Mouse (Mus musculus) small intestine, adult 2 months (tissue): ENCODE measurements at regions not wholly inside any gene's neighbourhood (a gene's known extent, or its start where the extent isn't known, plus 50 kb on each side); places are given as distances from the start of the nearest gene placed in this dataset.

Experiments used
- H3K27ac ChIP-seq: fragments of 200-500 bp; 2 replicates; pipeline ENCODE4 v1.5.1; 2012; ENCODE audit warnings: low read depth, low read length, control low read depth, inconsistent platforms; ENCODE audit not compliant: insufficient read depth
- H3K27me3 ChIP-seq: fragments of 200-500 bp; 2 replicates; pipeline ENCODE4 v1.6.1; 2012; ENCODE audit warnings: mild to moderate bottlenecking, moderate library complexity, low read length, inconsistent platforms; ENCODE audit not compliant: control insufficient read depth, insufficient read depth
- H3K36me3 ChIP-seq: fragments of 200-500 bp; 2 replicates; pipeline ENCODE4 v1.6.1; 2012; ENCODE audit warnings: mild to moderate bottlenecking, low read length, control low read depth, inconsistent platforms; ENCODE audit not compliant: control insufficient read depth, insufficient read depth
- H3K4me1 ChIP-seq: fragments of 200-500 bp; 2 replicates; pipeline ENCODE4 v1.6.1; 2012; ENCODE audit warnings: low read length, inconsistent platforms, mixed read lengths; ENCODE audit not compliant: control insufficient read depth, insufficient read depth, insufficient read length
- H3K4me3 ChIP-seq: fragments of 200-500 bp; 2 replicates; pipeline ENCODE4 v1.5.1; 2012; ENCODE audit warnings: low read depth, mild to moderate bottlenecking, control low read depth, inconsistent platforms, low read length, moderate library complexity
- CTCF ChIP-seq: fragments of 200-500 bp; IDR thresholded peaks from 2 replicates; pipeline ENCODE4 v1.5.1; 2012; ENCODE audit warnings: low read depth, mild to moderate bottlenecking, control low read depth, inconsistent platforms, low read length, moderate library complexity, mixed read lengths; ENCODE audit not compliant: insufficient replicate concordance, insufficient read length; ENCODE audit errors: extremely low read depth
- POLR2A ChIP-seq: fragments of 200-500 bp; IDR thresholded peaks from 2 replicates; pipeline ENCODE4 v1.6.1; 2012; ENCODE audit warnings: low read depth, mild to moderate bottlenecking, control low read depth, inconsistent platforms, low read length, moderate library complexity
- WGBS: fragments of 180-500 bp; shearing (Covaris S2); methylation state at CpG from one replicate; pipeline ENCODE4 v1.1.7; 2018; 5-methylcytosine and 5-hydroxymethylcytosine counted together

DNA sequence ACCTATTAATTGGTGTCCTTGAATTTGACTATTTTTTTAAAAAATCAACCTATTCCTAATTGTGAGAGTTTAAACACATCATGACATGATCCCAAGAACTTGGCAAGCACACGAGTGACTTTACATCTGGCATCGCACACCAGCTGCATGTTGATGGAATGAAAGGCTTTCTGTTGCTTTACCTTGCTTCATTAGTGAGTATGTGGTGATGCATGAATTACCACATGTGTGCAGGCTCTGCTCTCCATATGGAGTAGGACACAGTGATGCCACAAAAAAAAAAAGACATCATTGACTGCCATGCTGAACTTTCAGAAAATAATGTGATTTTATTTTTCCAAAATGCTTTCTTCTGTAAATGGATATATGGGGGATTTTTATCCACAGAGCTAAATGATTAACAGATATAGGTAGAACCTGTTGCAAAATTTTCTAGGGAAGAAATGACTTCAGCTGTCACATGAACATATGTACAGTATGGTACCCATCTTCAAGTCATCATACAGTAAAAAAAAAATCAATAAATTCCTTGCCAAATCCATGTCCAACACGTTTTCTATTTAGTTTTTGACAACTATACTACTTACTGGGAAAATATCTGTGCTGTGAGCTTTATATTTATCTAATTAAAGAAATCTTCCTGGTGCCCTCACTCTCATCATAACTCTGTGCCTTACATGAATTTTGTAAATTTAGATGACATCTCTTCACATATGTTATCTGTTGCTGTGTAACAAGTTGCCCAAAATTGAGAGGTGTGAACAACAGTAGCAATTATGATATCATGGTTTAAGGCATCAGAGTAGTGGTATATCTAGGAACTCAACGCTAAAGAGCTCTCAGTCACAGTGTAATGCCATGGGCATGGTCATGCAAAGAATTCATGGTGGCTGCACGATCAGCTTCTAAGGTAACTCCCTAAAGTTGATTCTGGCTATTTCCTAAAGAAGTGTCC lies 84.0 kb upstream of the Arrdc3 start:
- H3K27me3 ChIP-seq: no peaks in the 10 kb centered on the region
- no peak overlapping the region for H3K27ac ChIP-seq
- H3K4me1 ChIP-seq: no peaks in the 10 kb centered on the region
- TF ChIP-seq POLR2A (no peak), CTCF (no peak)
- H3K36me3 ChIP-seq: no peaks in the 10 kb centered on the region
- H3K4me3 ChIP-seq: no peak overlapping the region
- WGBS: 74% methylated on average over 5 of the region's 5 CpGs

DNA sequence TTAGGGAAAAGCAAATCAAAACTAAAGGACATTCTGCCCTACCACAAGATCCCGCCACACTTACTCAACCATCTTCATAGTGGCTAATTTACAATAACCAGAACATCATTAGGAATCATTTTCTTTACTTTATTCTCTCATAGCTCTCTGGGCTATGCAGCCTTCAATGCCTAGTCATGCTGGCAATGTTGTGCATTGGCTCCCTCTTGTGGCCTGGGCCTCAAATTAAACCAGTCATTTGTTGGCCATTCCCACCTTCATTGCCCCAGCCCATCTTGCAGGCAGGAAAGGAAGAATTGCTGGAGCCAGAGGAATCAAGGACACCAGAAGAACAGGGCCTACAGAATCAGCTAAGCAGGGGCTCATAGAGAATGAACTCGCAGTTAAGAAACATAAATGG lies 77.0 kb upstream of the Arrdc3 start:
- Histone ChIP-seq H3K4me3 (no peak overlapping the region), H3K27me3 (no peaks in the 10 kb centered on the region), H3K36me3 (no peaks in the 10 kb centered on the region), H3K4me1 (no peaks in the 10 kb centered on the region), H3K27ac (no peak overlapping the region)
- WGBS: 38% methylated on average over 2 of the region's 2 CpGs
- no peak for TF ChIP-seq POLR2A
- peak; percentile 41; the same call in 1 of the 2 replicates for TF ChIP-seq CTCF

DNA sequence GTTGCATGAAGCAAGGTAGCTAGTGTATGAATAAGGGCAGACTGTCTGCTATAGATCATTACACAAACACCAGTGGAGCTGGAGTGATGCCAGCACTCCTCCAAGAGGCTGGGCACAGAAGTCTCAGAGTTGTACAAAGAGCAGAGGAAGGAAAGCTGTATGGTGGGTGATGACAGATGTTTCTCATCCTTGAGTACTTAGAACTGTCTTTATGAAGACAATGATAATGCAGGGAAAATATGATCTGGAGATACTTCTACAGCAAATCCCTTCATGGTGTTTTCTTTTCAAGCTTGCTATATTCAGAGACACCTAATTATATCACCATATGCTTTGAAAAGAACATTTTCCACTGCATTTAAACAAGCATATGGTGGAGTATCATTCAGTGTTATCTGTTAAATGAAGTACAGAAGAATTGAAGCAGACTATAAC lies 56.1 kb upstream of the Arrdc3 start:
- no peaks in the 10 kb centered on the region for H3K36me3 ChIP-seq
- no peak overlapping the region for H3K27ac ChIP-seq
- no peaks in the 10 kb centered on the region for H3K27me3 ChIP-seq
- H3K4me1 ChIP-seq: no peaks in the 10 kb centered on the region
- TF ChIP-seq CTCF (no peak), POLR2A (no peak)
- no peak overlapping the region for H3K4me3 ChIP-seq
